Mouse (Mus musculus) megakaryocyte, embryonic 14.5 days (primary cell): ENCODE data around the gene Slc6a20b.

ENCODE experiments used
- FLI1 ChIP-seq: IDR thresholded peaks from 2 replicates; pipeline ENCODE4 v1.6.1; 2012; ENCODE audit warnings: low read length, inconsistent platforms, mixed read lengths
- GATA1 ChIP-seq: IDR thresholded peaks from 3 replicates; pipeline ENCODE4 v1.6.1; 2012; ENCODE audit warnings: mixed read lengths, low read length, inconsistent platforms, borderline replicate concordance

DNA sequence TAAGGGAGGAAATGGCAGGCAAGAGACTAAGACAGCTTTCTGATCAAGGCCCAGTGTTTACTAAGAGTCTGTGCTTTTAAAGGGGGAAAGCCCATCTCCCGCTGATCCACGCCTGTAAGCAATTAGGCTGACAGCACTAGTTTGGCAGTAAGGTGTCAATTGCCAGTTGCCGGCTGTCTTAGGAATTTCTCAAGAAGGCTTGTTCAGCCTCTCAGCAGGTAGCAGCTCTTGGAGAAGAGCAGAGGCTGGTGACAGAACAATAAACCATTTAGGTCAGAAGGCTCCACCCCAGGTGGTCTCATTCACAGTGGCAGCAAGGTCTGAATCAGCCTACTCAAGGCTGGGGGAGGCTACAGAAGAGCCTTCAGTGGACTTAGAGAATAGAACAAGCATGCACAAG lies 77.8 kb downstream of the Slc6a20b start:
- TF ChIP-seq GATA1 (no peak), FLI1 (no peak)
